Mouse (Mus musculus) liver, adult 10 weeks (tissue): Measurements from ENCODE around the gene Trpv5. TPM values are rescaled to one million over a fixed set of nuclear protein-coding genes. Genes with fewer than 3 reads are reported as not detected.

Experiments
- polyA plus RNA-seq: library from polyadenylated mRNA; stranded (reverse); fragments of 350-450 nt; fragmentation: Illumina TruSeq; extraction: RNeasy Lipid Tissue Mini Kit (QIAGEN cat#74804); gene quantifications from one replicate; pipeline ENCODE4 v1.2.3, GENCODE M21; 2014; ENCODE audit warnings: low read depth, low replicate concordance

Gene Trpv5
- polyA plus RNA-seq, result not detected

DNA sequence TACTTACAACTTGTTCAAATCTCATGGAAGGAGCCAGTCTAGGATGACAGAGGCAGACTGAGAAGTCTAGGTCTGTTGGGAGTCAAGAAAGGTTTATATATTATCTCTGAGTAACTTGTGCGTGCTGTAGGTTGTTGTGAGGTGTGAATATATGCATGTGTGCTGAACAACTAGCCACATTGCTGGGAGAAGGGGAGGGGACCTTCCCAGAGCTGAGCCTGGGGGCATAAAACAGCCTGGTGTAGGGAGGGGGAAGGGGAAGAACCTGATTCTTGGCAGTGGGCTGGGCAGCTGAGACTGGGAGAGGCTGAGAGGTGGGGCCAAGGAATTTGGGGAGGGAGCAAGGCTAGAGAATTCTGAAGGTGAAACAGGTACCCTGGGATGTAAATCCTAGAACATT, at the start of gene Trpv5:
Gene Trpv5, minus strand, starts transcription at position 101 of the 400 bp plus-strand sequence.

GRCm38 (mm10) chr6:41704123-41704522, 23.6 kb upstream of the Trpv5 start, which contains the start of gene Kel:
TSS of gene Kel (minus strand) at chr6:41704339.

DNA sequence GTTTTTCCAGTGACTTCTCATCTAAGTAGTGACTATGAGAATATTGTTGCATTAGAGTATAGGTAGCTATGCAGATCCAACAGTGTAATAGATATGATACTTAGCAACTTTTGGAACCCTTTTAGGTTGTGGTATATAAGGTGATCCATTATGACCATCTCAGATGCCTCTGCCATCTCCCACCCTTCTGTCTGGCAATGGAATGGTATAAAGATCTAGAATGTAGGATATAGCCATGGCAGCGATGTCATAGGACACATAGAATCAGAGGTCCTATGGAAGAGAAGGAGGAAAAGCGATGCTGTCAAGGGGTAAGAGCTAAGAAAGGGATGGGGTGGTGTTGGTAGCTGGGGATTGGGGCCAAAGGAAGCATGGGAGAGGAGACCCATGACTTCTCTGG, 3.6 kb upstream of the Trpv5 start, which contains the start of gene Llcfc1:
Gene Llcfc1, plus strand, starts transcription at position 301 of the 400 bp plus-strand sequence.

DNA sequence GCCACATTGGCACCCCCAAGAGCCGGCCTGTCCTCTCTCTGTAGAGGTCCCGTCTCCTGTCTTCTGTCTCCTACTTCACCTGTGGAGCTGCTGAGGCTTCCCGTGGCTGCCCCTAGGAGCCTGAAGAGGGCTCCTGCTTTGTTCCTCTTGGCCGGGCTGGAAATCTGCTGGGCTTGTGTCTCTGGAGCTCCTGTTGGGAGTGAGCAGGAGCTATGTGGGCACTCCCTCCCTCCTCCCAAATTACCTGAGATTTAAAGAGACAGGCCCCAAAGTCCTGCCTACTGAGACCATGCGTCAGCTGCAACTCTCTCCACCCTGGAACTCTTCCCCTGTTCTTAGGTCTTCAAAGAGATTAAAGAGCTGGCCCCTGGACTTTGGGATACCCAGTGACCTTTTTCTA, 44.4 kb downstream of the Trpv5 start, which contains the start of gene Trpv6:
Gene Trpv6, minus strand, starts transcription at position 228 of the 400 bp plus-strand sequence.

GRCm38 (mm10) chr6:41605061-41605793, 75.3 kb downstream of the Trpv5 start, which contains the start of gene Ephb6:
TSS of gene Ephb6 (plus strand) at chr6:41605482.

Other genes with a start within 250 kb of the Trpv5 start
- gene Gm10334, start 234.6 kb downstream of the Trpv5 start, polyA plus RNA-seq, result not detected
- not detected for gene Prss1, start 221.8 kb downstream of the Trpv5 start, polyA plus RNA-seq
- not detected for gene Prss2, start 159.0 kb downstream of the Trpv5 start, polyA plus RNA-seq
- gene Ephb6, start 75.3 kb downstream of the Trpv5 start, polyA plus RNA-seq, result not detected
- not detected for gene Trpv6, start 44.4 kb downstream of the Trpv5 start, polyA plus RNA-seq
- gene Llcfc1, start 3.7 kb upstream of the Trpv5 start, polyA plus RNA-seq, result not detected
- gene Kel, start 23.6 kb upstream of the Trpv5 start, polyA plus RNA-seq, result not detected
- not detected for gene Olfr459, start 94.4 kb upstream of the Trpv5 start, polyA plus RNA-seq
- gene Pip, start 166.8 kb upstream of the Trpv5 start, polyA plus RNA-seq, result not detected
- gene Sval2, start 172.2 kb upstream of the Trpv5 start, polyA plus RNA-seq, result not detected